Mouse (Mus musculus): ENCODE data around the gene Tmc2. TPM values are rescaled to one million over a fixed set of nuclear protein-coding genes. Genes with fewer than 3 reads are reported as not detected.

The Tmc2 gene
- polyA plus RNA-seq (2012) = not detected in 2 replicates

DNA sequence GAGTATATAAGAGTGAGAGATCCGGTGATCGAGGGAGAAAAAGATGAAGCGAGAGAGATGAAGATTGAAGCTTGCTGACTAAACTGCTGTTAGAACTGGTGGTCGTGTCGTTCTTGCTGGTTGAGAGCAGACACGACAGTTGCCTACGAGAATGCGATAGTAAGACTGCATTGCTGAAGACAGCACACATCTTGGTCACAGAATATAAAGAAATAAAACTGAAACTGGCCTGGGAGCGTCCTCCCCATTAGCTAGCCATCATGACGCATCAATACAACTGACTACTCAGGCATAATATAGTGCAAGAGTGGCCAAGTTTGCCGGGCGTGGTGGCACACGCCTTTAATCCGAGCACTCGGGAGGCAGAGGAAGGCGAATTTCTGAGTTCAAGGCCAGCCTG lies at the start of gene Tmc2:
Tmc2 (plus strand) TSS at position 301 of the 400 bp plus-strand sequence.

DNA sequence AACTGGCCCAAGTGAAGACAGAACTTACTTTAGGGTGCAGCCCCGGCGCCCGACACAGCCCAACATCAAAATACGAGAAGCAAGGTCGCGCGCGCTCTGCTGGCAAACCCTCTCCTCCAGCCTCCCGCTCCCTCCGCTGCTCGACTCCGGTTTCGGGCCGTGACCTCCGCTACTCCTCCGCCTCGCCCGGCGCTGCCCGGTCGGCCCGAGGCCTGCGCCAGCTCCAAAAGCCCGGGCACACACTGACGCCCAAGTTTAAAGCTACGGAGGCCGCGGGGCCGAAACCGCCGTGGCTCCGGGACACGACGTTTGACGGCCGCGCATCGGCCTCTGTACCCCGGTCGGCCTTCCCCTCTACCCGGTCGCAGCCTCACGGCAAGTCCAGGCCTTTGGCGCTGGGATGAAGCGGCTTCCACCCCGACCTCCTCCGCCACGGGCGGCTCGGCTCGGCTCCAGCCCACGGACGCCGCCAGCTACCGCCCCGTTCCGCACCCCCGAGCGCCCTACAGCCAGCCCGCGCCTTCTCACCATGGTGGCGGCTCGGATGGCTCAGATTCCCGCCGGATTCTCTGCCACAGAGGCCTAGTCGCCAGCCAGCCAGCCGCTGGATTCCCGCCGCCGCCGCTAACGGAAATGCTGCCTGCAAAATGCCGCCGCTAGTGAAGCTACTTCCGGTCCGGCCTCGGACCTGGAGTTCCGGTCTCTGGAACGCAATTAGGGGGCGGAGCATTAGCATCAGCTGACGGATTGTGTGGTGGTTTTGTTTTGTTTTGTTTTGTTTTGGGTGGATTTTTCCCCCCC lies 16.1 kb upstream of the Tmc2 start, which contains the start of gene Snrpb:
Snrpb (minus strand) TSS at position 698 of the 801 bp plus-strand sequence.

DNA sequence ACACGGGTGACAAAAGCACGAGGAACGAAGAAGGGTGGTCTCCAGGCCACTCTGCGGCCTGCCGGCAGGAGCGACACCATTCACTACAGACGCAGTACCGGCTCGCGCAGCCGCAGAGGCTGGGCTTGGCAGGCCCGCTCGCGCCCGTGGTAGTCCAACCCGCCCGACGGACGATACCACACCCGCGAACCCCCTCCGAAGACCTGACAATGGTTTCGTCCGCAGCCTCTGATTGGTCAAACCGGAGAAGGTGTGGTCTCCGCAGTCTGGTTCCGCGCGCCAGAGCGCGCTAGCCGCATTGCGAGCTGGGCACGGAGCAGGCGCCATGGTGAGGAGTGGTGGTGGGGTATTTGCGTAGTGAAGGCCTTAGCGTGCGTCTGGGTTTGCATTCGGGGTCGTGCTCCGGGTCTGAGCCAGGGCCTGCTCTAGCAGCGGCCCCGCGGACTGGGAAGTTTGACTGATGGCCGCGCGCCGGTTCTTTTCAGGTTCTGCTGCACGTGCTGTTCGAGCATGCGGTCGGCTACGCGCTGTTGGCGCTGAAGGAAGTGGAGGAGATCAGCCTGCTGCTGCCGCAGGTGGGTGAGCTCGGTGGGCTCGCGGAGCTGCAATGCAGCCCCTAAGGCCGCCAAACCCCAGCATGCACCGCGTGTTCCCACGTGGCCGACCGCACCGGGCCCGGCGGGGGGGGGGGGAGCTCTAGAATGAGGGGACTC lies 79.3 kb downstream of the Tmc2 start, which contains the start of gene Nop56:
Nop56 (plus strand) TSS at position 282 of the 713 bp plus-strand sequence.

DNA sequence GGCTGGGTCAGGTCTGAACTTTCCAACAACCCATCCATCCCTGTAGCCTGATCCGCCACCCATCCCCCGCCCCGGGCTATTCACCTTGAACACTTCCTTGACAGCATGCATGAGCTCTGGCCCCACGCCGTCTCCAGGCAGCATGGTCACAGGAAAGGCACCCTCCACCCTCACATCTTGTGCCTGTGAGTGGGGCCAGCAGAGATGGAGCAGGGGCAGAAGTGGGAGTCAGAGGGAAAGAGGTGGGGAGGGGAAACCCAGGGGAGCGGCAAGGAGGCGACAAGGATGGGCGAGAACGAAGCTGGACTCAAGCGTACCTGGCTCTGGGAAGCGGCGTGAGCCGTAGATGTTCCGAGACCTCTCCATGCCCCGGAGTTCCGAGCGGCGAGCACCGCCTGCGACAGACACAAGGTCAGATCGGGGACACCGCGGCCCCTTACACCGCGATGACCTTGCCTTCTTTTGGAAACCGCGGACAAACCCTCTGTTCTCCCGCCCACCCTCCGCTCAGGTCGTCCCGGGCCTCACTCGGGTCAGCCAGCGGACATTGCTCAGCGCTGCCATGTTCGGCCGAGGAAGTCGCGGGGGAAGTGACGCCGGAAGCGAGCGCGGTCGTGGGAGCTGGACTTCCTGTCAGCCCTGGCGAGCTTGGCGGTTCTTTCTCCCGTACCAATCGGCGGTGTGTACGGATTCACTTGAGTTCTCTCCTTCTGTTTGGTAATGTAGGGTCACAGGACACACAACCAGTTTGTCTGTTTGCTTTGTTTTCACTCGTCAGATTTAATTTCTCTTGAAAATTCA lies 89.1 kb downstream of the Tmc2 start, which contains the start of gene Idh3b:
Idh3b (minus strand) TSS at position 694 of the 801 bp plus-strand sequence.

DNA sequence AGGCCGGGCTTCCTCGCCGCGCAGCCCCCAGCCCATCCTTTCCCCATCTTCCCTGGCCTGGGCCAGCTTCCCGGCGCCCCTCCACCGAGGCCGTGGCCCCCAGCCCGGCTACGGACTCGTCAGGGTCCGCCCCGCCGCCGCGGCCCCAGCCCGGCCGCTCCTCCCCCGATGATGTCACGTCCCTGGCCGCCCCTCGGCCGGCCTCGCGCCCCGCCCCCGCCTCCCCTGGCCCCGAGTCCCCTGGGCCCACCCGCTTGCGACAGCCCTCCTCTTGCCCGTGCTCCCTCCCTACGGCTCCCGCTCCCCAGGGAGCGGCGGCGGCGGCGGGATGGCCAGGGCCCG lies 99.9 kb downstream of the Tmc2 start, which contains the start of gene Ebf4:
Ebf4 (plus strand) TSS at position 234 of the 342 bp plus-strand sequence.

Other genes starting within 250 kb of the Tmc2 start
- gene Tgm3, start 182.8 kb upstream of the Tmc2 start, polyA plus RNA-seq (2012) = 0.01 and 0.20 TPM in 2 replicates
- gene Tgm6, start 82.8 kb upstream of the Tmc2 start, polyA plus RNA-seq (2012) = not detected in 2 replicates
- gene Snrpb, start 15.8 kb upstream of the Tmc2 start, polyA plus RNA-seq (2012) = 668 and 714 TPM in 2 replicates
- gene Nop56, start 79.2 kb downstream of the Tmc2 start, polyA plus RNA-seq (2012) = 83.3 and 119 TPM in 2 replicates
- gene Idh3b, start 89.4 kb downstream of the Tmc2 start, polyA plus RNA-seq (2012) = 108 and 112 TPM in 2 replicates
- gene Ebf4, start 100.0 kb downstream of the Tmc2 start, polyA plus RNA-seq (2012) = 0.02 and 0.04 TPM in 2 replicates
- gene Cpxm1, start 202.4 kb downstream of the Tmc2 start, polyA plus RNA-seq (2012) = 0.91 and 2.6 TPM in 2 replicates
- not detected in 2 replicates for gene Gm28372, start 210.0 kb downstream of the Tmc2 start, polyA plus RNA-seq (2012)
- gene 1700020A23Rik, start 210.1 kb downstream of the Tmc2 start, polyA plus RNA-seq (2012) = not detected in 2 replicates
- not detected in 2 replicates for gene Tmem239, start 211.3 kb downstream of the Tmc2 start, polyA plus RNA-seq (2012)
- 16.1 and 20.4 TPM in 2 replicates for gene Vps16, start 229.1 kb downstream of the Tmc2 start, polyA plus RNA-seq (2012)
- 17.7 and 21.0 TPM in 2 replicates for gene Pced1a, start 229.5 kb downstream of the Tmc2 start, polyA plus RNA-seq (2012)

All from megakaryocyte-erythroid progenitor cell, adult 5 weeks (primary cell).